Mouse (Mus musculus) liver, adult (tissue): ENCODE data around the gene Arl2bp.

ENCODE experiments used
- GATA4 ChIP-seq: IDR thresholded peaks from 2 replicates; pipeline ENCODE4 v1.6.1; 2014; ENCODE audit warnings: mild to moderate bottlenecking, low read length; ENCODE audit not compliant: insufficient replicate concordance

Arl2bp gene

DNA sequence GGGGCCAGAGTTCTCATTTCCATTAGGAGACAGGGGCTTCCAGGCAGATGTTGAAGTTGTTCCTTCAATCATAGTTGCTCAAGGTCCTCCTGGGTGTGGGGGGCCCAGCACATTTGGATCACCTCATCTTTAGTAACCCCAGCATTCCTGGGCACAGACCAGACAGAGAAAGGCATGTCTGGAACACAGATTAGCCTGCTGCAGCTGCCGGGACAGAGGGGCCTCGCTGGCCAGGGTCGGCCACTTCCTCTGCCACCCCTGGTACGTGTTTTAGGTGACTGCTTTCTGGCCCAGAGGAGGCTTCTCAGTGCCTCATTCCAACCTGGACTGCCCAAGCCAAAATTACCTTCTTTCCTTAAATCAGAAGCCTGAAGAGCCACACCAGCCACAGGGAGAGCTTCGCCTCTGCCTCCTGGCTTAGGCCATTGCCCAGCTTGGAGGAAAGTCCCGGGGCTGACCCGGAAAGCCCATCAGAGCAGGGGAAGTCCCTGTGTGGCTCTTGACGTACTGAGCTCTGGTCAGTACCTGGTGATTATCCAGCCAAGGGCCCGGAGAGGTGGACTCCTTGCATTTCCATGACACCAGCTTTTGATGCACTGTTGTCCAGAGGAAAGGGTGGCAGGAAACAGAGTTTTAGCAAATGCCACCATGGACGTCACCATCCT is 39.3 kb downstream of the Arl2bp start:
- no peak for TF ChIP-seq GATA4

DNA sequence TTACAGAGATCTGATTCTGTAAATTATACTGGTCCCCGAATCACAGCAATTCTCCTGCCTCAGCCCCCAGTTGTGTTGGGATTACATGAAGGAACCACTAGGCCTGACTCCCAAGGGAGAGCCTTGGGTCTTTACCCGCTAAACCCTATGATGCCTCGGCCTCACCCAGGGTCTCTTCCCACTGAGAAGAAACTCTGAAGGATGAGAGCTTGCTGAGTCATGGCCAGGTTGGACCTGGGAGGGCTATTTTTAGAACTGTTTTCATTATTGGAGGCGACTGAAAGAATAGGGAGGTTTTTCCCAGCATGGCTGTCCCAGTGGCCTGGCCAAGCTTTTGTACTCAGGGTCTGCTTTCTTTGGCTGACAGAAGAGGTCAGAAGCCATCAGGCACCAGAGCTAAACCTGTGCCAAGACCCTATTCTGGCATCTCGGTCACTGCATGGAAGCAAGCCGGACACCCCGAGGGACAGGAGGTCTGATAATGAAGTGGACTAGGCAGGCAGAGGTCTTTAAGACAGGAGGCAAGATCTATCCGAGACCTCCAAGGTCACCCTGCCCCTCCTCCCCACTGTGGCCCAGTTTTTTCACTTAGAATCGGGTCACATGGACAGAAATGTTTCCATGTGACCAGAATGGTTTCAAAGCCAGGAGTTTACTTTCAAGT is 40.5 kb downstream of the Arl2bp start:
- TF ChIP-seq GATA4, result no peak

DNA sequence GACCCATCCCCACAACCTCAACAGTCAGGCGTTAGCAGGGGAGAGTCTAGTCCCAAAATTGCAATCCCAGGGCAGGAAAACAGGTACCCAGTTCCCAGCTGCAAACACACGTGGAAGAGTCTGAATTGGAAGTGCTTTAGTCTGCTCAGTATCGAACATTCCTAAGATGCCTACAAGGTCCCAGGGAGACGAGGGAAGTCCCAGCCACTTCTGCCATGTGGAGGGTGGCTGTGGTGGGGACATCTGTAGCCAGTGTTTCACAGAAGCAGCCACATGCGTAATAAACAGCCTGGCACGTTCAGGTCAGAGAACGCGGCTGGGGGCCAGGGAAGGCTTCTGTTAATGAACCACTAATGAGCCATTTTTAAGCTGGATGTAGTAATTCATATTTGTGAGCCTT is 43.9 kb downstream of the Arl2bp start:
- no peak for TF ChIP-seq GATA4

DNA sequence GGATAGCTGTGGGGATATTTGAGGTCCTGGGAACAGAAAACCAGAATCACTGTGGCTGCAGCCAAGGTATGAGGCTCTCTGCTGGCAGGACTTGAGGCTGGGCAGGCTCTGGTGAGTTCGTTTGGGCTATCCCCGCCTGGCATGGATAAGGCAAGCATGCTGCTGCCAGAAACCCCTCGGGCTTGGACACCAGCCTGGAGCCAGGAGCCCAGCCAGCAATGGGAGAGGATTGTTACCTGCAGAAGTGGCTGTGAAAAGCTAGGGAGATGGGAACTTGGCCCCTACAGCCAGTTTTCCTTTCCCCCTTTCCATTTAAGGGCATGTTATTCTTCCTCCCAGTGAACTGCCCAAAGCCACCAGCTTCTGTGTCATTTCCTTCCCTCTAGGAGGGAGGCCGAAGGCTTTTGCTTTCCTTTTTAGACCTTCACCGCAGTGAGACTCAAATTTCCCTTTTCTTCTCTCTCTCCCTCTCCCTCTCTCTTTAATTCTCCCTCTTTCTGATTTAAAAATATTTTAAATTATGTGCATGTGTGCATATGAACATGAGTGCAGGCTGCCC is 44.8 kb downstream of the Arl2bp start:
- TF ChIP-seq GATA4, result no peak

DNA sequence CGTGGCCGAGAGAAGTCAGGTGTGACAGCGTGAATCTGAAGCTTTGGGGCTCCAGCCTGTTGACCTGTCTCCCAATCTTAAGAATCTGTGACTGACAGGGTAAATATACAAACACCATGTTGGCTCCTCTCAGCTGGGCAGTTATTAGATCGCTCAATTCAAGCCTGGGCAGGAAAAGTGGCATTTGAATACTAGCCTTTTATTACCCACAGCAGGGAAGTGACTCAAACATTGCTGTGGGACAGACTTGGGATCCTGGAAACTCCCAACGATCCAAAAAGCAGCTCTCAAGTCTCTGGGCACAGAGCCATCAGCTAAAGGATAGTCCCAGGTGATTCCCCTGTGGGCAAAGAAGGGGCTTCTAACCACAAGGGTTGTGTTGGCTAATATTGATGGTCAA is 48.2 kb downstream of the Arl2bp start:
- TF ChIP-seq GATA4, result no peak

DNA sequence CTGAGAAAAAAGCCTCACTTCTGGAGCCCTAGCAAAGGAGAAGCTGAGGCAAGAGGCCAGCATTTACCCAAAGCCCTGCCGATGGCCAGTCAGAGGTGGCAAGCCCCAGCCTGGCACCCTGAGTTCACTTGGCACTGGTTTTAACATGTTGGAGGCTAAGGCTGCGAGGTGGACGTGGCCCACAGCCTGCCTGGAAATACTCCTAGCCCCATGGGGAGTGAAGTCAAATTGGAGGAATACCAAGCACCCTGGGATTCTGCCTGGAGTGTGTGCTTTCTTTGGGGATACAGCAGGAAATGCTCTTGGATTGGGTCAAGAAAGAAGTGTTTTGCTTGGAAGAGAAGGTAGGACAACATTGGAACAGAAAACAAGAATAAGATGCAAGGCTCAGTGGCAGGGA is 49.5 kb downstream of the Arl2bp start:
- TF ChIP-seq GATA4, result no peak

DNA sequence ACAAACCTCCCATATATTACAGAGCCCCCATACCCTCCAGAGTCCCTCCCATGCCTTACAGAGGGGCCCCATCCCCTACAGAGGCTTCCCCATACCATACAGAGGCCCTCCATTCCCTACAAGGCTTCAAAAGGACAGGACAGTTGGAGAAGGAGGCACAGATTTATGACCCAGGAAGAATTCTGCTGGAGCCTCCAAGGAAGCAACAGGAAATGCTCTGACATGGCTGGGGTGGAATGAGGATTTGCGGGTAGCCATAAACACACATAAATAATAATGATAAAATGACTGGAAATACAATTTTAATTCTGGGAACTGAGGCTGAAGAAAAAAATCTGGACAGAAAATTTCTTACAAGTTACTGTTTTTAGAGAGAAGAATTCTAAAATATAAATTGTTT is 50.4 kb downstream of the Arl2bp start:
- no peak for TF ChIP-seq GATA4
